Mouse (Mus musculus) heart, postnatal 0 days (tissue): Measurements from ENCODE around the gene Cd244a. TPM values are rescaled to one million over a fixed set of nuclear protein-coding genes. Genes with fewer than 3 reads are reported as not detected.

Experiments
- ATAC-seq: fragments of 200-750 bp; cut with Nextera tagmentation; 2 replicates; pipeline ENCODE4 v1.8.0; 2017; ENCODE audit warnings: low read depth, moderate number of reproducible peaks, moderate library complexity; ENCODE audit not compliant: insufficient read depth
- DNase-seq: peaks from one replicate; pipeline ENCODE4 v3.0.0-alpha.2; 2016; ENCODE audit warnings: low spot score
- H3K27ac ChIP-seq: fragments of 300-500 bp; sonication (generic); 2 replicates; pipeline ENCODE4 v1.5.1; 2014; ENCODE audit warnings: low read depth, mild to moderate bottlenecking
- H3K27me3 ChIP-seq: fragments of 300-500 bp; sonication (generic); 2 replicates; pipeline ENCODE4 v1.6.1; 2014; ENCODE audit warnings: low read length, mixed read lengths; ENCODE audit not compliant: control insufficient read depth, insufficient read depth
- H3K36me3 ChIP-seq: fragments of 300-500 bp; sonication (generic); replicated peaks from 2 replicates; pipeline ENCODE4 v1.6.1; 2014; ENCODE audit warnings: low read length, mixed read lengths; ENCODE audit not compliant: control insufficient read depth, insufficient read depth
- H3K4me1 ChIP-seq: fragments of 300-500 bp; sonication (generic); 2 replicates; pipeline ENCODE4 v1.6.1; 2014; ENCODE audit warnings: antibody characterized with exemption; ENCODE audit not compliant: control insufficient read depth, insufficient read depth
- H3K4me2 ChIP-seq: fragments of 300-500 bp; sonication (generic); 2 replicates; pipeline ENCODE4 v1.6.1; 2014; ENCODE audit warnings: low read depth, mild to moderate bottlenecking, low read length, moderate library complexity
- H3K4me3 ChIP-seq: fragments of 300-500 bp; sonication (generic); 2 replicates; pipeline ENCODE4 v1.5.1; 2014; ENCODE audit warnings: low read depth, low read length
- H3K9ac ChIP-seq: fragments of 300-500 bp; sonication (generic); replicated peaks from 2 replicates; pipeline ENCODE4 v1.6.1; 2014; ENCODE audit warnings: low read depth, low read length, mixed read lengths
- H3K9me3 ChIP-seq: fragments of 300-500 bp; sonication (generic); replicated peaks from 2 replicates; pipeline ENCODE4 v1.6.1; 2016; ENCODE audit warnings: low read length; ENCODE audit not compliant: control insufficient read depth
- CTCF ChIP-seq: IDR thresholded peaks from 2 replicates; pipeline ENCODE4 v1.5.1; 2016; ENCODE audit warnings: antibody characterized with exemption, control low read depth, low read depth
- EP300 ChIP-seq: IDR thresholded peaks from 2 replicates; pipeline ENCODE4 v1.6.1; 2016; ENCODE audit warnings: antibody characterized with exemption, low read depth
- WGBS: fragments of 180-500 bp; shearing (Covaris S2); extraction: QIAGEN DNeasy Blood & Tissue Kit; methylation state at CpG from one replicate; pipeline ENCODE4 v1.1.7; 2014; 5-methylcytosine and 5-hydroxymethylcytosine counted together
- polyA plus RNA-seq: library from polyadenylated mRNA; unstranded; fragments of >200 nt; fragmentation: Nextera tagmentation; extraction: Ambion mirVana; gene quantifications from 2 replicates; pipeline ENCODE4 v1.2.1, GENCODE M21; 2015
- total RNA-seq: library from RNA; depleted of rRNA; stranded (reverse); fragments of >200 nt; gene quantifications from 2 replicates; pipeline ENCODE4 v1.2.3, GENCODE M21; 2014; ENCODE audit warnings: low replicate concordance

The Cd244a gene
- total and polyA plus RNA-seq, 2 experiments from 2014 or later: 0.16 to 4.0 TPM

DNA sequence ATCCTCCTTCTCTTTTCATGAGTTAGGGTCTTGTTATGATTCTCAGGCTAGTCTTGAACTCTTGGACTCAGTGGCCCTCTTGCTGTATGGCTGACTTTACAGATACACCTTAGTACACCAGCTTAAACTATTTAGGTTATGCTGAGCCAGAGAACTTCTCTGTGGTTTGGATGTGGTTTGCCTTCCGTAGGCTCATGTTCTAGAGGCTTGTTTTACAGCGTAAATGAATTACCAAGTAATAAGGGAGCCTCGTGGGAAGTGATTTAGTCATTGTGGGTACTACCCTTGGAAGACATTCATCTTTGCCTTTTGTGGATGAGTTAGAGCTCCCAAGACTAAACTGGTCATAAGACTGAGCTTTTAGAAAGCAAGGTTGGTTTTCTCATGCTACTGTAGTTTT is 68.8 kb downstream of the Cd244a start:
- Histone ChIP-seq H3K4me3 (no peak overlapping the region), H3K27ac (no peak overlapping the region), H3K9ac (no peak overlapping the region), H3K4me1 (no peaks in the 10 kb centered on the region), H3K36me3 (no peaks in the 10 kb centered on the region), H3K9me3 (no peaks in the 10 kb centered on the region), H3K4me2 (no peak overlapping the region), H3K27me3 (no peaks in the 10 kb centered on the region)
- 66% methylated on average over 3 of the region's 3 CpGs for WGBS
- no peak for ATAC-seq
- DNase-seq: no peak
- TF ChIP-seq CTCF (no peak), EP300 (no peak)

DNA sequence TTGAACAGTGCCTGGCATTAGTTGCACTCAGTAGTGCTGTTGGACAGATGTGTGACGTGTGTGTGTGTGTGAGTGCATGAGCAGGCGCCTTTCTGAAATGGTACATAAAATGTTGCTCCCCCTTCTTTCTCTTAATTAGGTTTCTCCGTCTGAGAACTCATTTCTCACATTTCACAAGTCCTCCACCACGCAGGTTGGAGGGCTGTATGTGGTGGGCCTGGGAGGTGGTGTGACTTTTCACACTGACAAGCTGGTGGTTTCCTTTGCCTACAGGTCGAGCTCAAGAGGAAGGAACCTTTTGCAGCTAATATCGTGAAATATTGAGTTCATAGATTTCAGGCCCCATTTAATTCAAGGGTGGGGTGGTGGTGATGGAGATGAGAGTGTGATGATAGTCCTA is 70.2 kb downstream of the Cd244a start:
- DNase-seq (no peak), ATAC-seq (no peak)
- TF ChIP-seq CTCF (no peak), EP300 (no peak)

DNA sequence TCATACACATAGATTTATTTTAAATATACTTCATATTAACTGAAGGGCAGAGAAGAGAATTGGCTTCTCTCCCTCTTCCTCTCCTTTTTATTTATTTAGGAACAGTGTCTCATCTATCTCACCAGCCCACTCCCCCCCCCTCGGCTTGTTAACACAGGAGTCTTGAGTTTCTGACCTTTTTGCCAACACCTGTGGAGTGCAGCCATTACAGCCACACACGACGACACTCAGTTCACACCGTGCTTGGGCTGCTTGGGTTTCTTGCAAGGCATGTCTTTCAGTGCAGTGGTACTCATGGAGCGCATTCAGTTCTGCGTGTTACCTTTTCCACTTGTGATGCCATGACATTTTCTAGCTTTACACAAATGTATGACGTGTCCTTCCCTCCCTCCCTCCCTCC is 71.0 kb downstream of the Cd244a start:
- Histone ChIP-seq H3K27ac (no peak overlapping the region), H3K4me3 (no peak overlapping the region), H3K27me3 (no peaks in the 10 kb centered on the region), H3K9ac (no peak overlapping the region), H3K4me2 (no peak overlapping the region), H3K9me3 (no peaks in the 10 kb centered on the region), H3K4me1 (no peaks in the 10 kb centered on the region), H3K36me3 (no peaks in the 10 kb centered on the region)
- ATAC-seq (no peak), DNase-seq (no peak)
- TF ChIP-seq CTCF (no peak), EP300 (no peak)
- WGBS: 80% methylated on average over 7 of the region's 7 CpGs

More for the DNA sequence above, 70.2 kb downstream of the Cd244a start:
- H3K9ac ChIP-seq: no peak overlapping the region
- H3K27ac ChIP-seq: no peak overlapping the region
- H3K4me1 ChIP-seq: no peaks in the 10 kb centered on the region
- no peaks in the 10 kb centered on the region for H3K27me3 ChIP-seq
- no peaks in the 10 kb centered on the region for H3K36me3 ChIP-seq
- 69% methylated on average over 6 of the region's 6 CpGs for WGBS
- no peak overlapping the region for H3K4me2 ChIP-seq
- no peak overlapping the region for H3K4me3 ChIP-seq
- H3K9me3 ChIP-seq: no peaks in the 10 kb centered on the region

DNA sequence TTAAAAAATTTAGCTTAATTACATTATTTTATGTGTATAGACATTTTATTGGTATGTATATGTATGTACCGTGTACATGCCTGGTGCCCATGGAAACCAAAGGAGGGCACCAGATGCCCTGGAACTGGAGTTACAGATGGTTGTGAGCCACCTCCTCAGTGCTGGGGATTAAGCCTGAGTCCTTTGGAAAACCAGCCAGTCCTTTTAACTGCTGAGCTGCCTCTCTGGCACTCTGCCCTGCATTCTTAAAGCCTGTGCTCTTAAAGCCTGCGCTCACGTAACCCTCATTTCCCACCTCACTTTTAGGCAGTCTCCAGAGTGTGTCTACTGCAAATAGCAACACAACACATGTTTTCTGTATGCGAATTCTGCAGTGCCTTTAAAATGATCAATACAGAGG is 71.9 kb downstream of the Cd244a start:
- DNase-seq (peak; percentile 14), ATAC-seq (no peak)
- 39% methylated on average over 4 of the region's 4 CpGs for WGBS
- Histone ChIP-seq H3K9ac (no peak overlapping the region), H3K4me3 (no peak overlapping the region), H3K27me3 (no peaks in the 10 kb centered on the region), H3K4me1 (no peaks in the 10 kb centered on the region), H3K4me2 (no peak overlapping the region; the same call in 1 of the 2 replicates), H3K27ac (no peak overlapping the region), H3K9me3 (no peaks in the 10 kb centered on the region), H3K36me3 (no peaks in the 10 kb centered on the region)
- TF ChIP-seq EP300 (no peak), CTCF (no peak)

DNA sequence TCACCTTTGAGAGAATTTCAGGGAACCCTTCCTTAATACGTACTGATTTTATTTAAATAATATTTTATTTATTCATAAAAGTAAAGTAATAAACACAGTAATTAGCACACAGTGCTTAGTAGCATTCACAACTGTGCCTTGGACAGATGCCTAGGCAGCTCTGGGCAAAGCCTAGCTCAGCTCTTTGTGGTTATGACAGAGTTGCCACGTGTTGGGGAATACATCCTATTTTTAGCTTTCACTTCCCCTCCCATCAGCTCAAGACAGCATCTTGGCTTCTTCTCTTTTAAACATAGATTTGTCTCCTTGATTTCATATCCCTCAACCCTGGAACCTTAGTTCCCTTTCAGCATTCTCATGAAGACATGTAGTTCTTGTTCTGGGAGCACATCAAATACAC is 72.5 kb downstream of the Cd244a start:
- no peak overlapping the region for H3K4me3 ChIP-seq
- H3K4me2 ChIP-seq: no peak overlapping the region; the same call in 1 of the 2 replicates
- H3K27me3 ChIP-seq: no peaks in the 10 kb centered on the region
- WGBS: 41% methylated on average over 2 of the region's 2 CpGs
- no peak overlapping the region for H3K9ac ChIP-seq
- TF ChIP-seq EP300 (no peak), CTCF (no peak)
- H3K36me3 ChIP-seq: no peaks in the 10 kb centered on the region
- no peaks in the 10 kb centered on the region for H3K9me3 ChIP-seq
- DNase-seq (peak; percentile 18), ATAC-seq (peak; percentile 75)
- no peaks in the 10 kb centered on the region for H3K4me1 ChIP-seq
- no peak overlapping the region for H3K27ac ChIP-seq

DNA sequence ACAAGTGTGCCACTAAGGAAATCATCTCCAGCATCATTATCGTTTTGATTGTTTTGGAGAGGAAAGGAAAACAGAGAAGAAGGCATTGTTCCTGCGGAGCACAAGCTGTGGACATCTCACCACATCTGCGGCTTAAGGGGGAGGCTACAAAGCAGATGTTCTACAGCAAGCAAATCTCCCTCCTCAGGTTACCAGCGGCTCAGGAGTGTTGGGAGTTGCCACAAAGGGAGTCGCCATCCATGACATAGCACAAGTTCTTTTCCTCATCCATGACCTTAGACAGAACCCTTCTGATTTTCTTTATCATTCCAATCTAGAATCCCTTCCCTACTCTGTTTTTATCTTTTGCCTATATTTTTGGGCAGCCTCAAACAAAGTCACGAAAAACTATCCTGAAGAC is 76.7 kb downstream of the Cd244a start:
- DNase-seq: no peak
- Histone ChIP-seq H3K36me3 (no peaks in the 10 kb centered on the region), H3K4me2 (no peak overlapping the region), H3K4me1 (no peaks in the 10 kb centered on the region), H3K9me3 (no peaks in the 10 kb centered on the region), H3K27ac (no peak overlapping the region), H3K27me3 (no peaks in the 10 kb centered on the region), H3K9ac (no peak overlapping the region), H3K4me3 (no peak overlapping the region)
- TF ChIP-seq CTCF (no peak), EP300 (no peak)
- ATAC-seq: no peak
- WGBS: 38% methylated on average over 6 of the region's 6 CpGs
